Mouse (Mus musculus) granulocyte monocyte progenitor cell, adult 5-6 weeks (primary cell): ENCODE results near the gene Dnase1l3. TPM values are rescaled to one million over a fixed set of nuclear protein-coding genes. Genes with fewer than 3 reads are reported as not detected.

Experiments used
- ATAC-seq: replicated peaks from 2 replicates; pipeline ENCODE4 v1.8.0; 2016; ENCODE audit warnings: mild to moderate bottlenecking, moderate TSS enrichment, inconsistent platforms; ENCODE audit not compliant: poor library complexity, severe bottlenecking
- total RNA-seq, 2 experiments: library from RNA; stranded (forward) in 1 of 2; stranded (reverse) in 1 of 2; fragments of 200-712, 200-1000 nt in 1 of 2; fragments of >200 nt in 1 of 2; fragmentation: Nextera tagmentation in 1 of 2; gene quantifications; 2 replicates each; pipeline ENCODE4 v1.2.3; 2014 to 2017

The Dnase1l3 gene
- total RNA-seq, 2 experiments from 2014 or later = 0.15 TPM; not detected in 1

DNA sequence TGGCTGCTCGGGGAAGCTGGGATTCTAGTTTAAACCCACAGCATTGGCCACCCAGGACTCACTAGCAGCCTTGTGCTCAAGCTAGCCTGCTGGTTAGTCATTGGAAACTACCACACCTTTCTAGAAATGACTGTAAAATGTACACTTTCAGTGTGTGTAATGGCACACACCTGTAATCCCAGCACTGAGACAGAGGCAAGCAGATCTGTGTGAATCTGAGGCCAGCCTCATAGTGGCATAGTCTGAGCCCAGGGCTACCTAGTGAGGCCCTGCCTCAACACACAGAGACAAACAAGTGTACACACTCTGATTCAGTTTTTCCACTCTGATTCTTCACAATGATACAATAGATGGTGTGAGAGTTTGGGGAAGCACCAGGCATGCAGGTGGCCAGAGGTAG lies 5.0 kb downstream of the Dnase1l3 start:
- no peak for ATAC-seq

- peak; percentile 77 for ATAC-seq
These were observed 7.5 kb downstream of the Dnase1l3 start for GRCm38 (mm10) chr14:7986913-7987312.

DNA sequence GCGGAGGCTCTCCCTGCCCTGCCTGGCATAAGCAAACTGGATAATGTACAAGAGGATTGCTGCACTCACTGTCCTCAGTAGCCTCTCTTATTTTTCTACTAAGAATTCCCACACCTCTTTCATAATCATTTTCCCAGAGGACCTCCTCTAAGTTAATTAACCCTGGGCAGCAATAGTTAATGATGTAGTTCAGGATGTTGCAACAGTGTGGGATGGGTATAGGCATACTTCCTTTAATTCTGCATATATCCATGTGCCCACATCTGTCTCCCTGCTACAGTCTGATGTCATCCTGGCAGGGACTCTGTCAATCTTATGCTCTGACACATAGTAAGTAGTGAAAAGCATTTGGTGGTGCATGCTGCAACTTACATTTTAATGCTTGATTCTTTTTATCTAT lies 13.1 kb downstream of the Dnase1l3 start:
- peak; percentile 89 for ATAC-seq

DNA sequence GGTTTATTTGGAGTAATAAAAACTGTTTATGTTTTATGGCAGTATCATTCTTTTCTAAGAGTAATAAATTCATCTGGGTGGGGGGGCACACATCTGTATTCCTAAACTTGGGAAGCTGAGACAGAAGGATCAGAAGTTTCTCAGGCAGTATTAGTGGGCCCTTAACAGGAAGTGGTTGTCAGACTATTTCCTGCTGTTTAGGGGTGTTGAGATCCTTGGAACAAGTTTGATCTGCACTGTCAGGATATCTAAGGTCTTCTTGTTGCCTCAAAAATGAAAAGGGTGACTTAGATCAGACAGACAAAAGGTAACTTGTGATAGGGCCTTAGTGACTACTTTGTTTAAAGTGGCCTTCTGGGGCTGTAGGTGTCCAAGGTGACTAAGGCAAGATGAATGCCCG lies 16.2 kb downstream of the Dnase1l3 start:
- ATAC-seq = no peak

GRCm38 (mm10) chr14:7977471-7977870 lies 16.9 kb downstream of the Dnase1l3 start:
- peak; percentile 54 for ATAC-seq

- ATAC-seq = no peak
These were observed 19.2 kb downstream of the Dnase1l3 start for GRCm38 (mm10) chr14:7975177-7975576.

GRCm38 (mm10) chr14:7974643-7975042 lies 19.7 kb downstream of the Dnase1l3 start:
- ATAC-seq = no peak

DNA sequence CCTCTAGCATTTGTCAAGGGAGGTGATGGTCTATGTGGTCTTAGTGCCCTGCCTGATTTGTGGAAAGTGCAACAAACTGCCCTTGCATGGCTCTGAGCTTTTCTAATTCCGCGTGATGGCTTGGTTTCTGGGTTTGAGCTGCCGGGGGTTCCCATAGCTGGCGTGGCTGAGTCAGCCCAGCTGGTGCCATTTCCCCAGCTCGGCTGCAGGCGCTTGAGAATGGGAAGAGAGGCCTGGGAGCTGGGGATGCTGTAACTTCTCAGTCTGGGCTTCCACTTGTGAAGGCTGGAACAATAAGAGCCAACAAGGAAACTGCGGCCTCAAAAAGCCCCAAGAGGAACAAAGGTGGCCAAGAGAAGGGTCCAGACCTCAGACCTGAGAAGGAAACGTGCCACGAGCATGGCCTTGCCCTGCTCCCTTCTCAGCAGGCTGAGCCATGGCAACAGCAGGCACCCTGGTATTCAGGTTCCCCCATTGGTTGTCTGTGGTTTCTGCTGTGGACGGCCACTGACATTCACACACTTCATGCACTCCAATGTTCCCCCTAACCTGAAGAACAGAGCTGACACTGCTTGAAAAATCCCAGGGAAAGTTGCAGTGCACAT lies 22.4 kb downstream of the Dnase1l3 start:
- ATAC-seq = peak; percentile 64

DNA sequence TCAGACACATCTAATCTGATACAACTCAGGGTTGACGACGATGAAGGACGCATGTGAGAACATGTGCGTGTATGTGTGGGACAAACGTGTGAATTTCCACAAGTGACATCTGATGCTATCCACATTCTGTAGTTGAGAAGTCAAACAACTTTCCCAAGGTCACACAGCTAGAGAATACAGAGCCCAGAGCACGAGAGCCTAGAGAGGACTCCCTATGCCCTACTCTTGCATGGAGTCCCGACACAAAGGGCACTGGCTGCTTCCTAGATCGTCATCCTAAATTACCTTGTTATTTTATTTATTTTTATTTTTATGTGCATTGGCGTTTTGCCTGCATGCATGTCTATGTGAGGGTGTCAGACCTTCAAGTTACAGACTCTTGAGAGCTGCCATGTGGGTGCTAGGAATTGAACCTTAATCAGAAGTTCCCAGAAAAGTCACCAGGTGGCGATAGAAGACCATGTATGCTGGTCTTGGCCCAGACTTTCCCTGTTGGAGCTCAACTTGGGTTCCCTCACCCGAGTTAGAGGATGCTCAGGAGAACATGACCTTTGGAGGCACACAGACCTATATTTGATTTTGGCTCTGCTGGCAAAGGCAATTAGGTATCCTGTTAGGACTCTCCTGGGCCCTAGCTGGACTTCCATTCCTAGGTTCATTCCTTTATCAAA lies 30.0 kb downstream of the Dnase1l3 start:
- ATAC-seq = peak; percentile 91

DNA sequence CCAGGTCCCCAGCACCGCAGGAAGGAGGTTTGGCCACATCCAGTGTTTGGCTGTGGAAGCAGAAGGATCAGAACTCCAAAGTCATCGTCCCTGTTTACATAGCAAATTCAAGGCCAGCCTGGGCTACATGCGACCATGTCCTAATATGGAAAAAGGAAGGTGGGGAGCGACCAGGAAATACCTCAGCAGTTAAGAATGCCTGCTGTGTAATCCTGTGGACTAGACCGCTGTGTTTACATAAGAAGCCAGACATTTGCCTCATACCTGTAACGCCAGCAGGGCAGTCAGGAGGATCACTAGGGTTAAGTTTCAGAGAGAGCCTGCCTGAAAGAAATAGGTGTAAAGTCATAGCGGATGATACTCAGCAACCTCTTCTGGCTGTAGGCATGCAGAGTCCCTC lies 31.2 kb downstream of the Dnase1l3 start:
- ATAC-seq = no peak

DNA sequence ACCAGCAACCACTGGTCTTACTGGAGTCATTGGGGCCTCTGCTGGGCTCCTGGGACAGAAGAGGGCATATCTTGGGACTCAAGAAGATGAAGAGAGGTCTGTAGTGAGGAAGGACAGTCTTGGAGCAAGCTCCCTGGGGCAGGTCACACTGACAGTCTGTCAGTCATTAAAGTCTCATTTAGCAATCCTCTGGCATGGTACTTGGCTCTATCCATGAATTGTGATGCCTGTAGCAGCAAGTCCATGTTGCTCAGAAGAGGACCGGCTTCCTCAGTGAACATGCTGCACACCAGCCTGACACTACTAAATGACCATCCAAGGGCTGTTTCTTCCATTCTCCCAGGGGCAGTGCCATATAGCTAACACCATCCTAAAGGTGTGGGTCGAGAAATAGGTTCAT lies 31.7 kb downstream of the Dnase1l3 start:
- no peak for ATAC-seq

DNA sequence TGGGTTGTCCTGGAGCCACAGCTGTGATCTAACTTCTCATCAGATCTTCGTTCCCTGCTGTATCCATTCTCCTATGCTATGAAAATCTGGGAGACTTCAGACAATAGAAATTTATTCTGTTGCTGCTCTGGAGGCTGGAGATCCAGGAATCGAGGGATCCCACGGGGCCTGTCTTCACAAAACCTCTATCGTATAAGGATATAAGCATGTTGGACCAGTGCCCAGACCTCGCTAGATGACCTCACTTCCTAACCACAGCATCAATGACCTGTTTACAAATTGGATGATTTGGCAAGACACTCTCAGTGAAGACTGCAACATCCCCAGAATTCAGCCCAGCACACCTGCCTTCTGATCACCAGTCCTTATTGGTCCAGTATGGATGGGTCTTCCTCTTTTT lies 32.7 kb downstream of the Dnase1l3 start:
- ATAC-seq = peak; percentile 15; the same call in 1 of the 2 replicates

DNA sequence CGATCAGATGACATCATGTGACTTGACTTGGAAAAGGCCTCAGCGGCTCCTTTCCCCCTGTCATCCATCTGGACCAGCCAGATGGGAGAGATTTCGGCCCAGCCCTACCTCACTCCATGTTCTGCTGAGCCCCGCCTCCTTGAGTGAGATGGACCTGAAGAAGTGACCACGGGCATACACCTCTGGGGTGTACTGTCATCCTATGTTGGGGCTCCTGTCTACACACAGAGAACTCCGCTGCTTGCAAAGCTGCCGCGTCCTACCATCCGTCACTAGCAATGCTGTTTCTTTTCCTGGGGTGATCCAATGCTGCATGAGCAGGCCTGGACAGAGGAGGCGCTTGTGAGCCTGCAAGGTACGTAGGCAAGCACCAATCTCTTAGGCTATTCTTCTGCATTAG lies 33.8 kb downstream of the Dnase1l3 start:
- ATAC-seq = peak; percentile 38; the same call in 1 of the 2 replicates

DNA sequence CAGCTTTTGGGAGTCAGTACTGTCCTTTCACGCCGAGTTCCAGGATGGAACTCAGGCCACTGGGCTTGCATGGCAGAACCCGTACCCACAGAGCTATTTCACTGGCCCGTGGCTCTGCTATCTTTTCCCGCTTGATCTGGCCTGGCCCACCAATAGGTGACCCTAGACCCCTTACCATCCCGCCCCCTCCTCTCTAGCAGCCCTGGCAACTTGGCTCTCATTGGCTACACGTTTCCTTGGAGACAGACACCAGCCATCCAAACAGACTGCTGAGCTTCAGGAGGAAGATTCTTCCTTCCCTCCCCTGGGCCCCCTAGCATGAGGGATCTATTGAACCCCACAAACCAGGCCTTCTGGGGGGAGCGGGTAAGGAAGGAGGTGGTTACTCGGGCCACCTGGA lies 37.3 kb downstream of the Dnase1l3 start, which contains the start of gene Gm45521:
Gm45521 (plus strand) TSS at position 240 of the 400 bp plus-strand sequence.
- ATAC-seq = no peak

DNA sequence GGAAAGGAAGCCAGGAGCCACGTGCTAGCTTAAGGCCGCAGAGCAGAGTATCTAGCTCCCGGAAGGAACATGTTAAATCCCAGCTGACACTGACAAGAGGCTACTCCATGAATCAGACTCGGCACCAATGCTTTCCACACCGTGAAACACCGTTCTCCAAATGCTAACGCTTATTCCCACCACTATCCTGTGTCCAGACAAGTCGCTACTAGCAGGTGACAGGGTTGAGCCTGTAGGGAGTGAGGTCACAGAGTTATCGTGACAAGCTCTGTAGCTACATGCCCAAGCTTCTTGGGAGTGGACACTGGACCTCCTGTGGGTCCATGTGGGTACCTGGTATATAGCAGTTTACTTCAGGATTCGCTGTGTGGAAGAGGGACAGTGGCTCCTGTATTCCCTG lies 37.9 kb downstream of the Dnase1l3 start:
- no peak for ATAC-seq

DNA sequence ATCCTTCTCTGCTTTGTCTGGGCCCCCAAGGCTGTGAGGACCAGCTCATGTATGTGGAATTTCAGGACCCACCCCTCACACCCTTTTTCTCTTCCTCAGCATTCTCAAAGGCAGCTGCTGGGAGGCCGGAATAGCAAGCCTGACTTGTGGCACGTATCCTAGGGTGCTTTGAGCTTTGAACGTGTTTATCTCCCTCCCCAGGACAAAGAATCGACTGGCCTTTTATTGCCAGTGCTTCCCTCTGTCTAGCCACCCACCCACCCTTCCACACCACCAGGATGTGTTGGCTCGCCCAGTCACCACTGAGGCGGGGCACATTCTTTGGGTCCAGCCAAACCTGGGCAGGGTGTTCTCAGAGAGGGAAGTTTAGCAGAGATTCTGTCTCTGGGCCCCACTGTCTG lies 40.3 kb downstream of the Dnase1l3 start:
- ATAC-seq = 0 out of 2 replicates have a peak, but pooled peaks have one; percentile 11

GRCm38 (mm10) chr14:7952610-7953254 lies 41.6 kb downstream of the Dnase1l3 start:
- no peak for ATAC-seq

DNA sequence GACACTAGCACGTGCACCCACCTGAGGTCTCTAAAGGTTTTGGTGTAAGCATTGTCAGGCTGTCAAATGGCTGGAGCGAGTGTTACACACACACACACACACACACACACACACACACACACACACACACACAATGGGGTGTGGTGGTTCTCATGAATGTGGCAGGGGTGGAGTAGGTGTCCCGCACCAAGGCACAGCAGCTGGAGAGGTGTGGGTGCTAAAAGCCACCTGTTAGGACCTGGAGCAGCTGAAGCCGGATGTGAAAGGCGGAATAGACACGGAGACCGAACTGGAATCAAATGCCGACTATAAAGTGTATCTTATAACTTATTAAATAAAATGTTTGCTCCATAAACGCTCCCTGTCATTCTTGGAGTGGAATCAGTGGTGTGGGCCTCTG lies 43.1 kb downstream of the Dnase1l3 start:
- ATAC-seq = no peak

GRCm38 (mm10) chr14:7945261-7945660 lies 49.1 kb downstream of the Dnase1l3 start:
- ATAC-seq = peak; percentile 35

- peak; percentile 73 for ATAC-seq
These were observed 49.9 kb downstream of the Dnase1l3 start for GRCm38 (mm10) chr14:7944349-7945039.

- no peak for ATAC-seq
These were observed 50.6 kb downstream of the Dnase1l3 start for GRCm38 (mm10) chr14:7943801-7944135.
